Mouse (Mus musculus): ENCODE data around the gene Gria2.

DNA sequence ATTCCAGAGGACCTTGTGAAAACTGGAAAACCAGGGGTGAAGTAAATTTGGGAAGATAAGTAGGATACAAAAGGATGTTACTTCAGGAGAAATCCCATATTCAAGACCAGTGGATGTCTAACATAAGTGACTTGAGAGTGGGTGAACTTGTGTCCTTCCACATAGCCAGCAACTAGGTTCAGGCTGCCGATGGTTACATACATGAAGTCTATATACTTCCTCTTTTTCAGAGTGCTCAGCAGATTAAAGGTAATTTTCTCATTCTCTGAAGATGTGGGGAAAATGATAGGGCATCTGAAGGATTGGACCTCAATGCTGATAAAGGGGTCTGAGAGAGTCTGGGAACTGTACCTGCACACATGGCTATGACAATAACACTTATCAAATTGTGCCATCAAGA, 21.3 kb upstream of the Gria2 start:
- TF ChIP-seq POLR2A (IDR thresholded peaks at IDR 0.05; ENCODE audit: control insufficient read depth in 1 of 2, insufficient read depth in 1 of 2, low read depth in 1 of 2, low read length in 2 of 2, poor library complexity in 1 of 2) (no peak), GABPA (IDR thresholded peaks at IDR 0.05; ENCODE audit: low read depth, low read length) (no peak), ETS1 (IDR thresholded peaks at IDR 0.05; ENCODE audit: low read depth, low read length) (no peak), CTCF (IDR thresholded peaks at IDR 0.05 in 2 of 3, conservative IDR thresholded peaks at IDR 0.05 in 1 of 3; ENCODE audit: control insufficient read depth in 1 of 3, insufficient read depth in 1 of 3, low read depth in 2 of 3, low read length in 3 of 3, poor library complexity in 1 of 3, severe bottlenecking in 1 of 3) (no peak), GATA1 (IDR thresholded peaks at IDR 0.05; ENCODE audit: low read depth, low read length) (no peak), HCFC1 (IDR thresholded peaks at IDR 0.05; ENCODE audit: low read depth, low read length) (no peak)

Measured in MEL (cell line).